Mouse (Mus musculus) liver, adult 2 months (tissue): ENCODE measurements at regions not wholly inside any gene's neighbourhood (a gene's known extent, or its start where the extent isn't known, plus 50 kb on each side); places are given as distances from the start of the nearest gene placed in this dataset.

Experiments used
- CTCF ChIP-seq: fragments of 200-500 bp; IDR thresholded peaks from 2 replicates; pipeline ENCODE4 v1.5.1; 2011; ENCODE audit warnings: low read depth, low read length, control low read depth
- POLR2A ChIP-seq: fragments of 200-500 bp; IDR thresholded peaks from 2 replicates; pipeline ENCODE4 v1.6.1; 2011; ENCODE audit warnings: low read length, control low read depth; ENCODE audit not compliant: insufficient read depth; ENCODE audit errors: extremely low read depth

DNA sequence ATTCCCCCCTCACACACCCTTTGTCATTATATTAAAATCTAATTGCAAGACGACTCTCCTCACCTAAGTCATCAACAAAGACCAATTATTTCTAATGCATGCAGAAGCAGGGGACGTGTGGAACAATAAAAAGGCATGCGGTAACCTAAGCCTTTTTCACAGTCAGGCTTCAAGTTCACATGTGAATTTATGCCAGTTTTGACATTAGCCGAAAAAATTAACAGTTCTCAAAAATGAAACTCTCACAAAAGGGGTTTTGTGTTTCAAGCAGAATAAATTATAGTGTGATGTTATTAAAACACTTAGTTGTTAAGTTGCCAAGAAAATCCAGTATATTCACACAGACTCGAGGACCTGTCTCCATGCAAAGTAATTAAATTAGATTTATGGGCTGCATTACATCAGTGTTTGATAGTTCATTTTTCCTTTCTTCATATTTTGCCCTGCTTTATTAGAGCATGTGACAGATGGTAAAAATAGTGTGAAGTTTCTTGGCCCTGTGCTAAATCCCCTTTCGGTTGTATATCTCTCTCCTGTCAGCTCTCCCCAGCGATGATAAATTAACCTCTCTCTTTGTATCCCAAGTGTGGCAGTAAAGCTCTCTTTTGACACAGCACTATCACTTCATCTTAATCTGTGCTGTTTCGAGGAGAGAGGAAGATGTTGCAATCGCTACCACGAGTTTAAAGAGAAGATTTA lies 287.5 kb upstream of the Zfp703 start:
- TF ChIP-seq CTCF: no peak
- TF ChIP-seq POLR2A: no peak
